ENCODE assay signal across 20 mouse cellular contexts in genomic region chr9:43368781-43369180, GRCm38 (mm10). TPM values are rescaled to one million over a fixed set of nuclear protein-coding genes. Genes with fewer than 3 reads are reported as not detected.
"Had no signal": no experiment of that assay in that cellular context is flagged by ENCODE, and none has a peak within 500 bp of the region (broad histone marks: within the 10 kb centered on the region; RNA-seq: fewer than 3 reads in every experiment).

No protein-coding gene starts in this region.

- DNase-seq: left cerebral cortex, postnatal 4 days; liver; liver, embryonic 13.5 days; liver, postnatal 0 days; lung, adult 18-20 months; lung, adult 2 months; lung, embryonic 14.5 days; lung, postnatal 10 days; lung, postnatal 14 days; lung, postnatal 36 days; lung, postnatal 4 days; midbrain, embryonic 14.5 days had no signal

RNA-seq across cellular contexts. Expression of gene Trim29, which starts 58.1 kb away (rescaled TPM):
- total RNA-seq: left cerebral cortex, postnatal 4 days; liver, adult 2 months; megakaryocyte progenitor cell, adult 5-6 weeks; megakaryocyte, adult 5-6 weeks; megakaryocyte-erythroid progenitor cell, adult 5-6 weeks; monocyte, adult 5-6 weeks had no signal
- polyA plus RNA-seq: liver, adult 2 months; liver, embryonic 11.5 days; liver, embryonic 12.5 days; liver, embryonic 16.5 days; midbrain, embryonic 14.5 days had no signal
